Mouse (Mus musculus): ENCODE measurements around the gene Gm32802. TPM values are rescaled to one million over a fixed set of nuclear protein-coding genes. Genes with fewer than 3 reads are reported as not detected.

Gm32802 gene
- total RNA-seq, 2 experiments from 2014 or later: 0.56 to 0.97 TPM

Other genes starting within 250 kb of the Gm32802 start
- gene Mdm1, start 116.9 kb upstream of the Gm32802 start, total RNA-seq (2021): 10 to 100 TPM in 1 of 2 experiments, 1 to 10 TPM in 1; 8.9 to 10.3 TPM
- gene Il22, start 53.7 kb upstream of the Gm32802 start, total RNA-seq (2021): not detected
- under 1 TPM; 0.56 to 0.97 TPM for gene Gm32717, start 17.9 kb upstream of the Gm32802 start, total RNA-seq (2021)
- gene Iltifb, start 36.4 kb downstream of the Gm32802 start, total RNA-seq (2021): not detected
- gene Gm9040, start 68.3 kb downstream of the Gm32802 start, total RNA-seq (2021): not detected
- gene Gm9044, start 73.7 kb downstream of the Gm32802 start, total RNA-seq (2021): not detected
- gene Gm9045, start 79.1 kb downstream of the Gm32802 start, total RNA-seq (2021): under 1 TPM in 1 of 2 experiments, not detected in 1; 0.18 TPM
- gene Gm9046, start 84.6 kb downstream of the Gm32802 start, total RNA-seq (2021): not detected
- not detected for gene Gm9048, start 90.0 kb downstream of the Gm32802 start, total RNA-seq (2021)
- under 1 TPM in 1 of 2 experiments, not detected in 1; 0.18 TPM for gene Gm9049, start 95.4 kb downstream of the Gm32802 start, total RNA-seq (2021)
- gene Ifng, start 182.4 kb downstream of the Gm32802 start, total RNA-seq (2021): not detected